Mouse (Mus musculus) left cerebral cortex, postnatal 10 days (tissue): ENCODE measurements around the gene Entpd5. TPM values are rescaled to one million over a fixed set of nuclear protein-coding genes. Genes with fewer than 3 reads are reported as not detected.

Source experiments
- DNase-seq, 2 experiments: peaks; one replicate each; pipeline ENCODE4 v3.0.0; 2021 to 2022; ENCODE audit warnings: low spot score in 2 of 2, mixed read lengths in 1 of 2; ENCODE audit errors: extremely low spot score in 1 of 2
- intact Hi-C: fragments of 180-260 bp; cut with DNase I; formaldehyde crosslinking; loops from one replicate; pipeline ENCODE4 v1.15.1; 2025
- total RNA-seq, 2 experiments: library from RNA; stranded (reverse); gene quantifications; 2 replicates each; pipeline ENCODE4 v1.2.3; 2021

The Entpd5 gene
- total RNA-seq, 2 experiments from 2014 or later: 20.6 to 23.4 TPM

DNA sequence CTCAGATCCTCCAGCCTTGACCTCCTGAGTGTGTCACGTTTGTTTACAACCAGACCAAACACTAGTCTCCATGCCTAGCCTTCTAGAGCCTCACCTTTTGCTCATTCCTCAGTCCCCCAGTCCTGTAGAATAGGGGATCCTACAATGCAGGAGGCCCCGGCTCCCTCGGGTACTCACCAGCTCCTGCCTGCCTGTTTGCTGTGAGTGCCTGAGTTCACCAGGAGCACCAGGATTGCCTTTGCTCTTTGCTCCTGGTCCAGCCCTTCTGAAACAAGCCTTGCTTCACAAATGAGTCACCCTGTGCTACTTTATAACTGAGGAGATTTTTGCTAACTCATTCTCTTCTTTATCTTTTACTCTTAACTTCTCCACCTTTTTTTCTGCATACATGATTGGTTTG is 8.2 kb downstream of the Entpd5 start:
- no peak for DNase-seq
- intact Hi-C loops: no loop called here

DNA sequence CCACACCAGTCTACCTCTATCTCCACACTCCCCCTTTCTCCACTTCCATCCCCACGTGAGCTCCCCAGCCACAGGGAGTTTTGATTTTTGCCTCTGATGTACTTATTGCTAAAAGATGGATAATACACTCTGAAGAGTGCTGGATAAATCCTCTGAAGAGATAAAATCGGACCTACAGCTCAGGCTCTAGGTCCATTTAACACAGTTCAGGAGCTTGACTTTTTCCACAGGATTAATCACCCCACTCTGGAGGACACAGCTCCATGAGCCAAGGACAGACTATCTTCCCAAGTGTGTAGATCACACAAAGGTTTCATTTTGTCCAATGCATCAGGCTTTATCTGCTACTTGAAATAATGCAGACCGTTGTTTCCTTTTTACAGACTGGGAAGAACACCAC is 8.8 kb downstream of the Entpd5 start:
- no peak for DNase-seq
- intact Hi-C loops: no loop called here

DNA sequence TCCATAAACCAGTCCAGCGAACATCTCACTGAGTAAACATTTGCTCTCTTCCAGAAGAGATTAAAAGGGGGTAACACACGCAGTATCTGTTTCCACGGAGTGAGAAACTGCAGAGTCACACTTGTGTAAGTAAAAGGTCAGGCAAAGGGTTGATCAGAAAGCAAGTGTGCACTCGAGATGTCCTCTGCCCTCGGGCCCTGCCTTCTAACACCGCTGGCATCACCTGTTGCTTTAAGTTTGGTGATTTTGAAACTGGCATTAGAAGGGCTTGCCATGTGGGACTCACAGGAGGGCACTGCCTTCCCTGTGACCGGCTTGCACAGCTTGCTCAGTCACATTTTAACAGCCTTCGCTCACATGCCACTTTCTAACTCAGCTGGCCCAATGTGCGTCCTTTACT is 9.2 kb downstream of the Entpd5 start:
- no peak for DNase-seq
- intact Hi-C loops: no loop called here

DNA sequence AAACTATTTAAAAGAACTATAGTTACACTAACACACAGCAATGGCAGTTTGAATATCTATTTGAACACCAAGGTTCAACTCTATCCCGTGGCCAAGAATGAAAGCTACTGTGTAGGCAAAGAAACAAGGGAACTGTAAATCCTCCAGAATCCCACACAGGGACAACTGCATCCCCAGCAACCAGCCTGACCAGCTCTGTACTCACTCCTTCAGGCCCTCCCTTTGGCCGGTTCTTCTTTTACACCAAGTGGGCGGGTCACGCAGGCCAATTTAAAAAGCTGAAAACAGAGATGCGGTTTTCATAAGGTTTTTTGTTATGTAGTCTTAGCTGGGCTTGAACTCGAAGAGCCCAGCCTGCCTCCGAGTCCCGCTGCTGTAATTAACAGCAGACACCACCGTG is 9.7 kb downstream of the Entpd5 start:
- no peak for DNase-seq
- intact Hi-C loops: no loop called here

DNA sequence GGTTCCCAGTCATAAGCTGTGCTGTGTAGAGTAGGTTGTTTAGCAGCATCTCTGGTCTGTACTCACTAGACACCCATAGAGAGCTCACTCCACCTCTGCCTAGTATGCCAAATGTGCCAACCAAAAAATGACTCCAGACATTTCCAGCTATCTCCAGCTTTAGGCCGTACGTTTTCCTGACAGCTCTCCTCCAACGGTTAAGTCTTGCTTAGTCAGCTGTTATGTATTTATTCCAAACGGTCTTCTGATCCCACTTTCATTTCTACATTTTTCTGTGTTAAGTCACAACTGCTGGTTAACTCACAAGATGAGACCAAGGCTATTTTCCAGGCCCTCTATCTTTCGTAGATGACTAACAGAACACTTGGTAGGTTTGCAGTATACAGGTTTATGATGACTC is 10.2 kb downstream of the Entpd5 start:
- intact Hi-C loops: no loop called here
- no peak for DNase-seq

DNA sequence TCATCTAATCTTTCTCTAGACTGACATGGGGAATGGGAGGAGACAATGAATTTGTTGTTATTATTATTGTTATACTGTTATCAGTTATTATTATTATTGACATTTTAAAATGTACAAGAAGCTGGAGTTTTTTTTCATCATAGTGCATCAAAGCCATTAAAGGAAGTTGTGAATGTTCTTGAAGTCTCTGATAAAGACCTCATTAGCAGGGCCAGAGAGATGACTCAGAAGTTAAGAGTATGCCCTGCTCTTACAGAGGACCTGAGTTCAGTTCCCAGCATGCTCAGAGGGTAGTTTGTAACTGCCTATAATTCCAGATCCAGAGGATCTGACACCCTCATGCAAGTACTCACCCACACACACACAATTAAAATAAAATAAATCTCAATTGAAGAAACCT is 11.1 kb downstream of the Entpd5 start:
- intact Hi-C loops: no loop called here

DNA sequence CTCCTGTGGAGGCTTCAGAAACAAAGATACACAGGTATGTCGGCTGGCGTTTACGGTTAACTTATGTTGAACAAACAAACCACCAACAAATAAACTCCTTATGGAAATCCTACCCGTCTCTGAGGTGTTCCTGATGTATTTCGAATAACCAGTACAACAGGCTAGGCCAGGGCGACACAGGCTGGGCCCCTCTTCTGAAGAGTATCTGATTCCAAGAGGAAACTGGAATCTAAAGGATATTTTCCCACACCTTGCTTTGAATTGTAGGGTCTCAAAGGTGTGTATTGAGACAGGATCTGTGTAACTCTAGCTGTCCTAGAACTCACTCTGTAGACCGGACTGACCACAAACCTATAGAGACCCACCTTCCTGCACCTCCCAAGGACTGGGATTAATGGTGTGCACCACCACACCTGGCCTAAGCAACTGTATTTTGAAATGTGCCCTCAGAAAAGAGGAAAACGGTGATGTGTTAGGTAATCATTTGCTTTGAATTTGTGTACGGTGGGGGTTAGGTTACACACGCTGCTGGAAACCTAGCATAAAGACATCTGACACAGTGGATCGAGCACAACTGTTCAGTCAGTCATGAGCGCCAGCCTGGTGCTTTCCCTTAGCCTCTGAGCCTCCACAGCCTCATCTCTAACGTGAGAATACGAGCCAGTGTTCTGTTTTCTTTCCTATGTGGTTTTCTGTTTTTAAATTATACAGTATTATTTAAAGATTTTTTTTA is 11.7 kb downstream of the Entpd5 start:
- intact Hi-C loops: no loop called here

More for the DNA sequence above, 11.1 kb downstream of the Entpd5 start:
- no peak for DNase-seq

DNA sequence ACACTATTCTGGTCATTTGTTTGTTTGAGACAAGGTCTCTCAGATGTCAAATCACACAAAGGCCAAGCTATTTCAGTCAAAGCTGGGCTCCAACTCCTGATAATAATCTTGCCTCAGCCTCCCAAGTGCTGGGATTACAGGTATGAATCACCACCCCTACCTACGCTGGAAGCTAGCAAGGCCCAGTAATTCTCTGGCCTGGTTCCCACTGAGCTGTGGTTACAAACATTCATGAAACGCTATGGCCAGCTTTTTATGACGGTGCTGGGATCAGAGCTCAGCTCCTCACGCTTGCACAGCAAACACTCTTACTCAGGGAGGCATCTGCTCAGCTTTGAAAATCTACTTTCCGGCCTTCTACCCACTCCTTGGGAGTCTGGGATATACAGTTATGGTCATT is 15.0 kb downstream of the Entpd5 start:
- DNase-seq: no peak
- intact Hi-C loops: no loop called here

More for the DNA sequence above, 11.7 kb downstream of the Entpd5 start:
- no peak for DNase-seq

DNA sequence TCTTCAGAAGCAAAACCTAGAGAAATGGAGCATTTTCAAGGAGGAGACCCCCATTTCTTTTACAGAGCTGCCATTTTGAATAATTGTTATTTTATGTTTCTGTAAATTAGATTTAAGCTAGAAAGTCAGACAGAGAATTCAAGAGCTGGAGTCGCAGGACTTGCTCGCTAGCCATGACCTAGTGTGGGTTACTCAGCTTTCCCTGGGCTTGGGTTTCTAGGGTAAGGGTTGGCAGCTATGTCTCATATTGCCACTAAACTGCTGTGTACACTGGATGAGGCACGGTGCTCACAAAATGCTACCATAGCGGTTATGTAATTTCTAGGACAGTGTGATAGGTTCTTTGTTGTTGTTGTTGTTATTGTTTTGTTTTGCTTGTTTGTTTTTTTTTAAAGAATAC is 16.1 kb downstream of the Entpd5 start:
- intact Hi-C loops: no loop called here
- DNase-seq: no peak

DNA sequence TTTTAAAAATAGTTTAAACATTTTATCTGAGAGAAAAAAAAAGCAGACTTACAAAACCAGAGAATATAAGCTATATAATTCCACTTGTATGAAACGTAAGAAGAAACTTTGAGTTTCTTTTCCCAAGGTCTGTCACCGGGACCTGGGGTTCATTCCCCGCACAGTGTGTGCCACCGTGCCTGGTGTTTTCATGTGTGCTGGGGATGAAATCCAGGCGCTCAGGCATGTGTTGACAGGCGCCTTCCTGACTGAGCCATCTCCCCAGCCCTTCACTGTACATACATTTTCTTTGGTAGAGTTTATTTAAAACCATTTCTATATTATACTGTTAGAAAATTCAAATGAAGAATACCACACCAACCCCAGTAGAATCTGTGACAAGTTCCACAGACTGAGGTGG is 18.5 kb downstream of the Entpd5 start:
- no peak for DNase-seq
- intact Hi-C loops: no loop called here

DNA sequence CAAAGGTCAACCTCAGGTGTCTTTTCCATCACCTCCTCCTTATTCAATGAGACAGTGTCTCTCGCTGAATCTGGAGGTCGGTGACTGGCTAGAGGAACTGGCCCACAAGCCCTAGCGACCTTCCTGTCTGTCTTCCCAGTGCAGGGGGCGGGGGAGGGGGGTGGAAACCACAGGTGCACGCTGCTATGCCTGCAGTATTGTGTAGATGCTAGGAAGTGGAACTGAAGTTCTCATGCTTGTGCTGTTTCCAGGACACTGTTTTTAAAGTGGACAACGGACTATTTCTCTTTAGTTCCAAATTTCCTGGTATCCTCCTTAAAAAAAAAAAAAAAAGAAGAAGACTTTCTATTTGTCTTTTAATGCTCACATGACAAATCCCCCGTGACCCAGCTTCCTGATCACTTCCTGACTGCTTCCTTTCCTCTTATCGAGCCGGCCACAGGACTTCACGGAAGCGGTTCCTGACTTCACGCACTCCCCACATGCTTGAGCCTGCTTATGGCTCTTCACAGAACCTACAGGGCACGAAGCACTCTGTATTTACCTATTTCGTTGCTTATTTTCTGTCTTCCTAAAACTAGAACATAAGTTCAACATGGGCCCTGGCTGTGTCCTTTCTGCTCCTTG is 19.9 kb downstream of the Entpd5 start:
- no peak for DNase-seq
- intact Hi-C loops: no loop called here

DNA sequence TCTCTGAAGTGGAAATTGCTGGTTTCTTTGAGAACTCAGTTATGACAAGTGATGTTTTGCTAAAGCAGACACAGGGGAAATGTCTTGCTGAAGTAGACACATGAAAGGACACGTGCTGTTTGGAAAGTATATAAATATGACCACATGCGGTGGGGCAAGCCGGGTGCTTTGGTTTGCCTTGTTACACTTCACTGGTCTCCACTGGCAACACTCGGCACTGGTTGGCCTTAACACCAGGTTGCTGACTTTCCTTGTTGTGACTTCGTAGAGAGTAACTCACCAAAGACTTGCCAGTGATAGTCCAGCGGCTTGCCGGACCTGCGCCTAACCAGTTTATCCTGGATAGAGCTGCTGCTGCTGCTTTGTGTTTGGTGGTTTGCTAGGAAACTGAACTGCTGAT is 20.7 kb downstream of the Entpd5 start:
- intact Hi-C loops: no loop called here
- DNase-seq: no peak

DNA sequence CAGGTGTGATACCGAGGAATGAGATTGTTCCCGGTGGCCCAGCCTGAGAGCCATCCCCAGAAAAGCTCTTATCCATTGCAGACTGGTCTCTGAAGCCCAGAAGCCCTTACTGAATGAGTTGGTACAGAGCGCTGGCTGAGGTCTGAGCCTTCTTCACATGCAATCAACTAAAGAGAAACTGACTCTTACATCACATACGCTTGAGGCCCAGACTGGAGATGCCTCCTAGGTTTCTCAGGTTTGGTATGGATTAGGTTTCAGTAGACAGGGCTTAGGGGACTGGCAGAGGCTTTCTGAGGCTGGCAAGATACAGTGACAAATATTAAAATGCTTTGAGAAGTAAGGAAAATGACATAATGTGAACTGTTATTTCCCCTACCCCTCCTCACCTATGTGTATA is 23.4 kb downstream of the Entpd5 start:
- intact Hi-C loops: no loop called here
- DNase-seq: no peak

DNA sequence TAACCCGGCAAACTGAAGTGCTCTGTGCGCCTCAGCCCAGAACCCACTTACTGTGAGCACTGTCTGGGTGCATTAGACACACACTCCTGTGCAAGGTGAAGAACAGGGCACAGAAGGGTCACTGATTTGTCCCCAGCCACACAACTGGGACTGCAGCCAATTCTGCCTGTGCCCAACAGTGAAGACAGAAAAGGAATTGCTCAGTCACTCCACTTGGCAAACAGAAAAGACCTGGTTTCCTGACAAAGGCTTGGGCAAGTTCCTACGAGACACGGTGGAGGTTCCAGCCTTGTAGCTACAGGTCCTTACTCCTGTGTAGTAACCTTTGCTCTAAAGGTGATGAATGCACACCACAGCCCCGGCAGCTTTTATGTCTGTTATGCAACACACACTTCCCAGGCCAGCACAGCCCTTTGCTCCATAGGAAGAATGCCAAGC is 24.2 kb downstream of the Entpd5 start:
- intact Hi-C loops: no loop called here
- DNase-seq: no peak

DNA sequence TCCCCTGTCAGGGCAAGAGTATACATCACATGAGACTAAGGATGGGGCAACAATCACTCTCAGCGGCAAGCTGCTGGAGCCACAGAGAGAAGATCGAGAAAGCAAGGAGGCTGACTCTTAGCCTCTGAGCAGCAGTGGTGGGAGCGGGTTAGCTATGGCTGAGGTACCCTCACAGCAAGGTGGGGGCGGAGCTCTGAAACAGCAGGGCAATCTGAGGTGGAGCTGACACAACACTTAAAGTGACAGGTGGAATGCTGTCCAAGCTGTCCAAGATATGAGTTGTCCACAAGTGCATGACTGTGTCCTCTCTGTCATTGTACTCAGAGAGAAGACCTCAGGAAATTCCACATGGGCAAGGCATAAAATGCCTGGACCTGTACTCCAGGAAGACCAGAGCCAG is 26.5 kb downstream of the Entpd5 start:
- no peak for DNase-seq
- intact Hi-C loops: no loop called here

DNA sequence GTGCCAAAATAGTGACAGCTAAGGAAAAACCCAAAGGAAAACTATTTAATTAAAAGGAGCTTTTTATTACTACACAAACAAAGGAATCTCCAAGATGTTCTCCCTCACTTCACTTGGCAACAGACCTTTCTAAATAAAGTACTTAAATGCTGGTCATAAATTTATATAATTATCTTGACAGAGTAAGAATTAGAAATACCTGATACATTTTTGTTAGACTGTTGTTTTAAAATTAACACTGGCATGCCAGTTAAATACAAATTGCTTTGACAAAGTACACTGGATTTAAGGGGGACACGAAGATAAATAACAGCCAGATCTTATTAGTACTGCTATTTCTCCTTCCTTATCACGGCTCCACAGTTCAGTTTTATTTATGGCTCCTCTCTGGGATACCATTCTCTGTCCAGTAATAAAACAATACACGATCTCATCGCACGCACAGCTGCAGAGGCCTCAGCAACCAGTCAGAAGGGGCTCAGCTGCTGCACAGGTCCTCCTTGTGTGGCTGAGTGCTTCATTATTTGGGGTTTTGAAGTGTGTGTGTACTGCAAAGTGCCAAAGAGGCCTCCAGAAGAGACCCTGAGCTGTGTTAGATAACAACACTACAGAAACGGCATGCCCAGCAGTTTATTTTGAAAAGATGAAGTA is 34.9 kb downstream of the Entpd5 start:
- intact Hi-C loops: no loop called here
- no peak for DNase-seq

DNA sequence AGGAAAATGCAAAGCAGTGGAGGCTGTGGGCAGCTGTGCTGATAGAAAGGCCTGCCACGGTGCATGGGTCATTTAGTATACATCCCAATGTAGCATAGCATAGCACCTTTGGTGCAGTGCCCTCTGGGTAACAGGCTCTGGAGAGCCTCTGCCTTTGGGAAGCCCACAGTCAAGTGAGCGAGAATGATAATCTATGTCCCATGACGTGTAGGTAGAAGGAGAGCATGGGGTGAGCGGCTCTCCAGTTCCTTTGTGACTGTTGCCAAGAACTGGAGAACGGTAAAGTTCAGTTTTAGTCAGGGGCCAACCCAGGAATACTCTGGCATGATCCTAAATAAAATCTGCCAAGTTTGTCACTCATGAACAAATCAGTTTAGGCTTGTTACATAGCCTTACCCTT is 37.2 kb downstream of the Entpd5 start:
- intact Hi-C loops: no loop called here
- no peak for DNase-seq

DNA sequence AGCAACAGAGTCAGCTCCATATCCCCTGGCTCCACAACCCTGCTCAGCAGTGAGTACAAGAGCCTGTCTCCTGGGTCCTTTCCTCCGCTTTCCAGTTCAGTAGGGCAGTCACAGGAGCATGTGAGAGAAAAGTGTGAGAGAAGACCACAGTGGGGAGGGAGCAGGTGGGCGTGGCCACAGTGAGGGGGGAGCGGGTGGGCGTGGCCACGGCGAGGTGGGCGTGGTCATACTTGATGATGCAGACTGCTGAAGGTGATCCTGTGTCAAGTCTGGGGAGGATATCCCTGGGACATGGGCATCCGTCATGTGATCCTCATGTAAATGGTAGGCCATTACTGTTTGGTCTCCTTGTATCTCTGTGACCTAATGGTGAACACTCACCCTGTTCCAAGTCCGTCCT is 41.9 kb downstream of the Entpd5 start:
- intact Hi-C loops: no loop called here
- DNase-seq: no peak

DNA sequence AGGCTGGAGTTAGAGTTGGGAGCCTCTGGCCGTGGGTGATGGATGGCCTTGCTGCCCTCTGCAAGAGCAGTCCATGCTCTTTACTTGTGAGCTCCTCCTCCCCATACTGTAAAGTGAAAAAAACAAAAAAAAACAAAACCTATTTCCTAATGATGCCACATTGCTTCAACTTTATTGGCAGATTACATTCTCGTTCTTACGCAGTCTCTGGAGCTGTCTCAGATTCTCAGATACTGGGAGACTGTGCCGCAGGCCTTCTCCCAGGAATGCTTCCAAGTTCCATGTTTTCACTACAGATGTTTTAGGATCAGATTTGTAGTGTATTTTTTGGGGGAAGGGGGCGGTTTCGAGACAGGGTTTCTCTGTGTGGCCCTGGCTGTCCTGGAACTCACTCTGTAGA is 43.7 kb downstream of the Entpd5 start:
- intact Hi-C loops: no loop called here
- DNase-seq: no peak

DNA sequence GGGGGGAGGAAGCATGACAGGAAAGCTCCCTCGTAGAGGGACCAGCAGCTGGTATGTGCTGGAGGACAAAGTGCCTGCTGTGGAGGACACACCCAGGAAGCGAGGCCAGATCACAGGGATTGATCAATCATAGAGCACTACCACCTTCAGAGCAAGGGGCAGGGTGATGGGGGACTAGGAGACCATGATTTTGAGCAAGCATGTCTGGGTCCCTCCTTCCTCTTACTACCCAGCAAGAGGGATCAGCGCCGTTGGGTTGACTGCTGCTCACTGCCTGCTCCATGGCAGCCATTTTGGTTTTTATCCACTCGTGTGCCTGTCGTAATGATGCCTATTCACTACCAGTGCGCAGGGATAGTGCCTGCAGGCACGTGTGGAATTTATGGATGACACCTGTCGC is 44.5 kb downstream of the Entpd5 start:
- no peak for DNase-seq
- intact Hi-C loops: no loop called here
